Mouse (Mus musculus): ENCODE measurements around the gene Dbn1.

- no peak for TF ChIP-seq CTCF (conservative IDR thresholded peaks at IDR 0.05 in 1 of 2, IDR thresholded peaks at IDR 0.05 in 1 of 2; ENCODE audit: low read depth in 2 of 2, low read length in 2 of 2)
- TF ChIP-seq ZNF384 (IDR thresholded peaks at IDR 0.05; ENCODE audit: low read depth, low read length), result no peak
- no peak for TF ChIP-seq POLR2A (IDR thresholded peaks at IDR 0.05; ENCODE audit: low read depth, low read length)
- no peak for TF ChIP-seq MAX (IDR thresholded peaks at IDR 0.05; ENCODE audit: low read length)
- no peak for TF ChIP-seq USF2 (conservative IDR thresholded peaks at IDR 0.05; ENCODE audit: low read depth, low read length)
- no peak for TF ChIP-seq USF1 (IDR thresholded peaks at IDR 0.05; ENCODE audit: low read depth, low read length)
These were observed 16.5 kb upstream of the Dbn1 start for GRCm38 (mm10) chr13:55504390-55504789.
